Mouse (Mus musculus) CH12.LX (cell line): ENCODE measurements around the gene Lrrc1. TPM values are rescaled to one million over a fixed set of nuclear protein-coding genes. Genes with fewer than 3 reads are reported as not detected.
A peak's percentile ranks its signal among the peaks of the same experiment; 100 is the strongest.

Experiments
- DNase-seq: peaks from one replicate; pipeline ENCODE4 v3.0.0-alpha.2; 2013; ENCODE audit errors: extremely low read depth
- H3K27ac ChIP-seq: 2 replicates; pipeline ENCODE4 v1.5.1; 2012; ENCODE audit warnings: low read depth, mild to moderate bottlenecking, control low read depth, moderate library complexity; ENCODE audit not compliant: insufficient read depth
- H3K27me3 ChIP-seq: replicated peaks from 2 replicates; pipeline ENCODE3; 2012; ENCODE audit warnings: inconsistent platforms
- H3K36me3 ChIP-seq, 2 experiments: replicated peaks in 1 of 2; 2 replicates each; pipeline versions ENCODE3 to v1.6.1; 2012; ENCODE audit warnings: inconsistent platforms in 1 of 2, low read length in 1 of 2, mild to moderate bottlenecking in 1 of 2, mixed read lengths in 1 of 2, moderate library complexity in 1 of 2; ENCODE audit not compliant: control insufficient read depth in 1 of 2, insufficient read depth in 1 of 2
- H3K4me1 ChIP-seq, 2 experiments: 2 replicates each; pipeline ENCODE4 v1.6.1; 2012; ENCODE audit warnings: inconsistent platforms in 1 of 2, moderate library complexity in 1 of 2; ENCODE audit not compliant: insufficient read depth in 2 of 2, control insufficient read depth in 1 of 2
- H3K4me2 ChIP-seq: 2 replicates; pipeline ENCODE4 v1.6.1; 2012; ENCODE audit warnings: low read depth, mild to moderate bottlenecking, control low read depth; ENCODE audit not compliant: poor library complexity, insufficient read depth, severe bottlenecking
- H3K4me3 ChIP-seq, 3 experiments: fragments of 150-350 bp in 1 of 3; sonication (generic) in 1 of 3; replicated peaks in 1 of 3; 2 replicates each; pipeline versions ENCODE3 to v1.5.1; 2011 to 2012; ENCODE audit warnings: low read depth in 2 of 3, low read length in 2 of 3, mild to moderate bottlenecking in 2 of 3, moderate library complexity in 2 of 3, control low read depth in 1 of 3, improper control_type of control experiment in 1 of 3, inconsistent platforms in 1 of 3, mixed read lengths in 1 of 3; ENCODE audit not compliant: poor library complexity in 1 of 3
- H3K79me2 ChIP-seq: replicated peaks from 2 replicates; pipeline ENCODE4 v1.6.1; 2012; ENCODE audit warnings: mild to moderate bottlenecking, moderate library complexity; ENCODE audit not compliant: control insufficient read depth, poor library complexity, insufficient read depth, severe bottlenecking; ENCODE audit errors: extremely low read depth
- H3K9ac ChIP-seq: 2 replicates; pipeline ENCODE4 v1.6.1; 2012; ENCODE audit warnings: low read depth, mild to moderate bottlenecking, control low read depth, moderate library complexity; ENCODE audit not compliant: insufficient read depth
- H3K9me3 ChIP-seq: replicated peaks from 2 replicates; pipeline ENCODE3; 2012; ENCODE audit warnings: low read length, inconsistent platforms, mixed read lengths
- BHLHE40 ChIP-seq: IDR thresholded peaks from 2 replicates; pipeline ENCODE4 v1.6.1; 2011; ENCODE audit warnings: mild to moderate bottlenecking, low read depth, low read length, improper control_type of control experiment
- E2F4 ChIP-seq: IDR thresholded peaks from 2 replicates; pipeline ENCODE4 v1.6.1; 2011; ENCODE audit warnings: low read depth, low read length, improper control_type of control experiment; ENCODE audit not compliant: insufficient replicate concordance
- EP300 ChIP-seq: IDR thresholded peaks from 2 replicates; pipeline ENCODE4 v1.6.1; 2011; ENCODE audit warnings: low read length, improper control_type of control experiment
- ETS1 ChIP-seq: conservative IDR thresholded peaks from 2 replicates; pipeline ENCODE4 v1.6.1; 2012; ENCODE audit warnings: low read depth, mild to moderate bottlenecking, inconsistent platforms, low read length, improper control_type of control experiment, moderate library complexity
- GABPA ChIP-seq: IDR thresholded peaks from 2 replicates; pipeline ENCODE4 v1.6.1; 2012; ENCODE audit warnings: low read depth, low read length, improper control_type of control experiment, inconsistent platforms; ENCODE audit not compliant: insufficient replicate concordance
- IRF4 ChIP-seq: IDR thresholded peaks from 2 replicates; pipeline ENCODE4 v1.6.1; 2014; ENCODE audit warnings: low read depth, mild to moderate bottlenecking, inconsistent platforms, low read length, improper control_type of control experiment
- JUN ChIP-seq: IDR thresholded peaks from 2 replicates; pipeline ENCODE4 v1.6.1; 2011; ENCODE audit warnings: low read depth, mild to moderate bottlenecking, low read length, improper control_type of control experiment, moderate library complexity; ENCODE audit not compliant: insufficient read depth
- JUND ChIP-seq: conservative IDR thresholded peaks from 2 replicates; pipeline ENCODE4 v1.6.1; 2011; ENCODE audit warnings: low read depth, low read length, improper control_type of control experiment
- KAT2A ChIP-seq: IDR thresholded peaks from 2 replicates; pipeline ENCODE4 v1.6.1; 2012; ENCODE audit warnings: low read length, improper control_type of control experiment, inconsistent platforms; ENCODE audit not compliant: insufficient replicate concordance
- MAX ChIP-seq: IDR thresholded peaks from 2 replicates; pipeline ENCODE4 v1.6.1; 2011; ENCODE audit warnings: low read length, improper control_type of control experiment
- MAZ ChIP-seq: IDR thresholded peaks from 2 replicates; pipeline ENCODE4 v1.6.1; 2012; ENCODE audit warnings: low read depth, mild to moderate bottlenecking, inconsistent platforms, low read length, improper control_type of control experiment, moderate library complexity
- MEF2A ChIP-seq: IDR thresholded peaks from 2 replicates; pipeline ENCODE4 v1.6.1; 2014; ENCODE audit warnings: low read depth, mild to moderate bottlenecking, inconsistent platforms, low read length, improper control_type of control experiment, borderline replicate concordance
- NELFE ChIP-seq: IDR thresholded peaks from 2 replicates; pipeline ENCODE4 v1.6.1; 2011; ENCODE audit warnings: low read depth, low read length, improper control_type of control experiment
- NRF1 ChIP-seq: IDR thresholded peaks from 2 replicates; pipeline ENCODE4 v1.6.1; 2014; ENCODE audit warnings: low read depth, mild to moderate bottlenecking, inconsistent platforms, low read length, improper control_type of control experiment, moderate library complexity
- POLR2A ChIP-seq: IDR thresholded peaks from 2 replicates; pipeline ENCODE4 v1.6.1; 2011; ENCODE audit warnings: low read depth, mild to moderate bottlenecking, improper control_type of control experiment, low read length
- POLR2AphosphoS2 ChIP-seq: IDR thresholded peaks from 2 replicates; pipeline ENCODE4 v1.6.1; 2011; ENCODE audit warnings: low read depth, low read length, improper control_type of control experiment
- RAD21 ChIP-seq: IDR thresholded peaks from 2 replicates; pipeline ENCODE4 v1.6.1; 2011; ENCODE audit warnings: low read depth, mild to moderate bottlenecking, low read length, improper control_type of control experiment, moderate library complexity
- RCOR1 ChIP-seq: conservative IDR thresholded peaks from 2 replicates; pipeline ENCODE4 v1.6.1; 2012; ENCODE audit warnings: low read depth, mild to moderate bottlenecking, inconsistent platforms, low read length, improper control_type of control experiment
- SIN3A ChIP-seq: IDR thresholded peaks from 2 replicates; pipeline ENCODE4 v1.6.1; 2012; ENCODE audit warnings: low read length, improper control_type of control experiment, inconsistent platforms
- UBTF ChIP-seq: IDR thresholded peaks from 2 replicates; pipeline ENCODE4 v1.6.1; 2012; ENCODE audit warnings: low read depth, mild to moderate bottlenecking, inconsistent platforms, low read length, improper control_type of control experiment, moderate library complexity
- USF1 ChIP-seq: IDR thresholded peaks from 2 replicates; pipeline ENCODE4 v1.6.1; 2014; ENCODE audit warnings: low read depth, mild to moderate bottlenecking, inconsistent platforms, low read length, improper control_type of control experiment
- USF2 ChIP-seq: conservative IDR thresholded peaks from 2 replicates; pipeline ENCODE4 v1.6.1; 2011; ENCODE audit warnings: low read depth, low read length, improper control_type of control experiment
- ZC3H11A ChIP-seq: IDR thresholded peaks from 2 replicates; pipeline ENCODE4 v1.6.1; 2012; ENCODE audit warnings: low read depth, mild to moderate bottlenecking, inconsistent platforms, low read length, improper control_type of control experiment
- ZKSCAN1 ChIP-seq: IDR thresholded peaks from 2 replicates; pipeline ENCODE4 v1.6.1; 2012; ENCODE audit warnings: low read depth, inconsistent platforms, low read length, improper control_type of control experiment, borderline replicate concordance
- ZMIZ1 ChIP-seq: IDR thresholded peaks from 2 replicates; pipeline ENCODE4 v1.6.1; 2012; ENCODE audit warnings: low read depth, mild to moderate bottlenecking, inconsistent platforms, low read length, improper control_type of control experiment
- dilution Hi-C: fragments of 300-500 bp; cut with MboI; formaldehyde crosslinking; loops from 2 replicates; pipeline ENCODE4 v1.14.3; 2020; ENCODE audit warnings: low sequenced_read_pairs; ENCODE audit not compliant: extremely low pct_unique_long_range_greater_than_20kb, extremely low pct_ligation_motif_present
- in situ Hi-C: fragments of 300-500 bp; cut with MboI; formaldehyde crosslinking; loops from 3 replicates; pipeline ENCODE4 v1.14.3; 2019; ENCODE audit warnings: low sequenced_read_pairs, low pct_ligation_motif_present, low pct_unique_long_range_greater_than_20kb, mixed read lengths
- polyA plus RNA-seq: library from polyadenylated mRNA; unstranded; fragments of >175 nt; gene quantifications from 2 replicates; pipeline ENCODE4 v1.2.1, GENCODE M21; 2012; ENCODE audit warnings: low read depth; ENCODE audit not compliant: insufficient read length
- total RNA-seq, 2 experiments: library from RNA; depleted of rRNA; stranded (reverse); fragments of 300-350 nt in 1 of 2; fragments of >200 nt in 1 of 2; gene quantifications; 2 replicates each; pipeline ENCODE4 v1.2.3; 2012 to 2014

Gene Lrrc1
- total and polyA plus RNA-seq, 3 experiments: 15.4 to 15.8 (median 15.8) TPM

- Histone ChIP-seq H3K36me3 (peaks cover 0 to 11% of the 10 kb centered on the region in 2 experiments), H3K9me3 (no peaks in the 10 kb centered on the region), H3K4me2 (0 out of 2 replicates have a peak overlapping the region, but pooled peaks have one; percentile 23), H3K4me1 (peaks cover 18 to 37% of the 10 kb centered on the region in 2 experiments; a peak in 3 of 4 replicates), H3K79me2 (peaks cover 9% of the 10 kb centered on the region), H3K27ac (no peak overlapping the region), H3K4me3 (no peak overlapping the region), H3K9ac (no peak overlapping the region), H3K27me3 (no peaks in the 10 kb centered on the region)
- TF ChIP-seq ETS1 (no peak), MAX (no peak), SIN3A (peak; percentile 33; the same call in 1 of the 2 replicates), EP300 (peak; percentile 20; the same call in 1 of the 2 replicates)
- in situ Hi-C loops (no loop called here), dilution Hi-C loops (no loop called here)
- DNase-seq: peak; percentile 3
Measured at GRCm38 (mm10) chr9:77498406-77498805, 46.3 kb downstream of the Lrrc1 start.

DNA sequence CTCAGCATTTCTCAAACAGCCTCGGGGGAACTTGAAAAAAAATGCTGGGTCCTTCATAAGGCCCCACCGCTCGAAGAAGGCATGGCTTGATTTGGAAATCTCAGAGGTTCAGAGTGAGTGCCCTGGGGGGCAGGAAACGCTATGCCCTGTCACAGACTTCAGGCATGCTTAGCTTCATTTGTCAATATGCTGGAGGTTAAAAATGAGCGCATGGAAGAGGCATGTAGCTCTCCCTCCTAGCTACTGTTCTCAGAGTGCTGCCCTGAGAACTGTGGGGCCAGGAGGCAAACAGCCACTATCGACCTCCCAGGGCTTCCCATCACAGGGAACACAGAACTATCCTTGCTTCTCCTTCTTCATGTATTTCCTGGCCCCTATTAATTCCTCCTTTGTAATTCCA lies 47.5 kb downstream of the Lrrc1 start:
- Histone ChIP-seq H3K4me3 (no peak overlapping the region), H3K4me2 (no peak overlapping the region), H3K4me1 (peaks cover 13 to 27% of the 10 kb centered on the region in 2 experiments; a peak in 3 of 4 replicates), H3K36me3 (peaks cover 0 to 19% of the 10 kb centered on the region in 2 experiments), H3K27me3 (no peaks in the 10 kb centered on the region), H3K9ac (no peak overlapping the region), H3K27ac (no peak overlapping the region), H3K9me3 (no peaks in the 10 kb centered on the region), H3K79me2 (peaks cover 9% of the 10 kb centered on the region)
- dilution Hi-C loops: no loop called here
- no peak for TF ChIP-seq USF1
- TF ChIP-seq JUND: no peak
- no peak for TF ChIP-seq E2F4
- no peak for TF ChIP-seq UBTF
- no peak for TF ChIP-seq MEF2A
- TF ChIP-seq KAT2A: no peak
- DNase-seq: no peak
- in situ Hi-C loops: no loop called here

DNA sequence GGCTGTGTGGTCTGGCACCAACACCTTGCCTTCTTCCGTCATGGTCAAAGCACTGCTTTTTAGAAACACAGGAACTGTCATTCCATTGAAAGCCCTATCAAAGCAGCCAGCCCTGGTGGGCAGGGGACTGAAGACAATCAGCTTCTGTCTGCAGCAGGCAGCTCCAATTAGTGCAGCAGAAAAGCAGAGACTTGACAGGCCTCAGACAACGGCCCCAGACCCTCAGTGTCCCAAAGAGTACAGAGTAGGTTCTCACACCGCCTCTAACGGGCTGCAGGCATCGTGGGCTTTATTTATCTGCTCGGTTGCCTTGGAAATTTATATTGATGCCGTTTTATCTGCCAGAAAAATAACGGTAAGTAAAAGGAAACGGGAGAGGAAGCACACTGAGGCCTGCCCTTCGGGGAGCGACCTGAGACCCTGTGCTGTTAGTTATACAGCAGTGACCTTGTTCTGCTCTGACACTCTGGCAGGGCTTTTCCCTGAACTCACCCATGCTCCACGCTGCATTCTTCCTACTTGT lies 48.1 kb downstream of the Lrrc1 start:
- Histone ChIP-seq H3K9ac (no peak overlapping the region), H3K9me3 (no peaks in the 10 kb centered on the region), H3K4me3 (no peak overlapping the region), H3K79me2 (peaks cover 7% of the 10 kb centered on the region), H3K27me3 (no peaks in the 10 kb centered on the region), H3K4me2 (no peak overlapping the region), H3K36me3 (peaks cover 0 to 19% of the 10 kb centered on the region in 2 experiments), H3K27ac (no peak overlapping the region), H3K4me1 (peaks cover 13 to 27% of the 10 kb centered on the region in 2 experiments; a peak in 3 of 4 replicates)
- dilution Hi-C loops (no loop called here), in situ Hi-C loops (no loop called here)
- no peak for DNase-seq
- no peak for TF ChIP-seq GABPA
- TF ChIP-seq NRF1: no peak
- no peak for TF ChIP-seq MAX
- no peak for TF ChIP-seq ZC3H11A
- no peak for TF ChIP-seq POLR2AphosphoS2
- TF ChIP-seq RAD21: no peak
- no peak for TF ChIP-seq USF2
- no peak for TF ChIP-seq IRF4
- no peak for TF ChIP-seq MAZ
- no peak for TF ChIP-seq UBTF
- no peak for TF ChIP-seq ZMIZ1
- TF ChIP-seq USF1: no peak
- TF ChIP-seq BHLHE40: no peak
- no peak for TF ChIP-seq JUN
- no peak for TF ChIP-seq POLR2A
- no peak for TF ChIP-seq NELFE
- no peak for TF ChIP-seq RCOR1
- no peak for TF ChIP-seq ZKSCAN1
